Mouse (Mus musculus) hindbrain, embryonic 11.5 days (tissue): ENCODE measurements at regions not wholly inside any gene's neighbourhood (a gene's known extent, or its start where the extent isn't known, plus 50 kb on each side); places are given as distances from the start of the nearest gene placed in this dataset.

ENCODE experiments used
- ATAC-seq: fragments of 200-750 bp; cut with Nextera tagmentation; 2 replicates; pipeline ENCODE4 v1.8.0; 2017; ENCODE audit warnings: mild to moderate bottlenecking, moderate TSS enrichment, moderate library complexity; ENCODE audit not compliant: low FRiP score
- DNase-seq: peaks from one replicate; pipeline ENCODE4 v3.0.0-alpha.2; 2015; ENCODE audit warnings: low spot score
- H3K27ac ChIP-seq: fragments of 300-500 bp; sonication (generic); 2 replicates; pipeline ENCODE4 v1.5.1; 2014; ENCODE audit warnings: mild to moderate bottlenecking, low read depth, low read length
- H3K27me3 ChIP-seq: fragments of 300-500 bp; sonication (generic); 2 replicates; pipeline ENCODE4 v1.6.1; 2014; ENCODE audit warnings: mild to moderate bottlenecking, low read length, moderate library complexity, mixed read lengths; ENCODE audit not compliant: control insufficient read depth, insufficient read depth
- H3K36me3 ChIP-seq: fragments of 300-500 bp; sonication (generic); 2 replicates; pipeline ENCODE4 v1.6.1; 2014; ENCODE audit warnings: mild to moderate bottlenecking, low read length, moderate library complexity, mixed read lengths; ENCODE audit not compliant: control insufficient read depth, insufficient read depth
- H3K4me1 ChIP-seq: fragments of 300-500 bp; sonication (generic); replicated peaks from 2 replicates; pipeline ENCODE4 v1.6.1; 2014; ENCODE audit warnings: low read length, mixed read lengths; ENCODE audit not compliant: control insufficient read depth, insufficient read depth
- H3K4me2 ChIP-seq: fragments of 300-500 bp; sonication (generic); replicated peaks from 2 replicates; pipeline ENCODE4 v1.6.1; 2014; ENCODE audit warnings: mild to moderate bottlenecking, low read depth, low read length
- H3K4me3 ChIP-seq: fragments of 300-500 bp; sonication (generic); 2 replicates; pipeline ENCODE4 v1.5.1; 2014; ENCODE audit warnings: low read depth, low read length
- H3K9ac ChIP-seq: fragments of 300-500 bp; sonication (generic); 2 replicates; pipeline ENCODE4 v1.6.1; 2014; ENCODE audit warnings: low read depth, low read length
- H3K9me3 ChIP-seq: fragments of 300-500 bp; sonication (generic); 2 replicates; pipeline ENCODE4 v1.6.1; 2016; ENCODE audit warnings: low read length; ENCODE audit not compliant: control insufficient read depth
- WGBS: fragments of 180-500 bp; shearing (Covaris S2); extraction: QIAGEN DNeasy Blood & Tissue Kit; methylation state at CpG from one replicate; pipeline ENCODE4 v1.1.7; 2014; 5-methylcytosine and 5-hydroxymethylcytosine counted together

DNA sequence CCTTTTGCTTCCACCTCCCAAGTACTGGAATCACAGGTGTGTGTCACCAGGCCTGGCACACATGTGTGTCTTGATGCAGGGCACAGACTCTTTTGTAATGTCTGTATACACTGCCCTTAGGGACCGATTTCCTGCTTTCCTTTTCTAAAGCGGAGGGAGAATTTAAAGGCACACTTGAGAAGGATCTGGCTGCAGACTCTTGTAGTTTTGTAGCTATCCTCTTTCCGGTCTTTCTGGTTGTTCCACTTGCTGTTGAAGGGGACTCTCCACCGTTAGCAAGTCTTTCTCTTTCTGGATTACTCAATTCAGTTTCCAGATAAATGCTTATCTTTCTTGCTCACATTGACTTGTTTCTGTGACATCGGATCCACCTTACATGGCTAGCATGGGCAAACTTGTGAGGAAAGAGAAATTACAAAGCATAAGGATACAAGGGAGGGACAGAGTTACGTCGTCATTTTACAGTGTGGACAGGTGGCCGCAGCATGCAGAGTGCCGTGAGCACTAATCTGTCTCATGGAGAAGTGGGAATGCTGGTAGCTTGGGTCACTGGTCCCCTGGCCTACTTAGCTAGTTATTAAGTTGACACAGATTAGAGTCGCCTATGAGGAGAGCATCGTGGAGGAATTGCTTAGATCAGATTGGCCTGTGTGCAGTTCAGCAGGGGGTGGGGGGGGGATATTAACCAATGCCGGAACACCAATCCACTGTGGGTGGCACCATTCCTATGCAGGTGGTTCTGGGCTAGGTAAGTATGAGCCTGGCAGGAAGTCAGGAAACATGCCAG, 54.4 kb upstream of the Parp11 start:
- no peaks in the 10 kb centered on the region for H3K36me3 ChIP-seq
- H3K9me3 ChIP-seq = no peaks in the 10 kb centered on the region
- no peak overlapping the region for H3K9ac ChIP-seq
- 90% methylated on average over 12 of the region's 12 CpGs for WGBS
- no peak overlapping the region for H3K4me3 ChIP-seq
- peaks cover 10% of the 10 kb centered on the region for H3K4me1 ChIP-seq
- DNase-seq (no peak), ATAC-seq (no peak)
- H3K27me3 ChIP-seq = no peaks in the 10 kb centered on the region
- no peak overlapping the region for H3K27ac ChIP-seq
- no peak overlapping the region for H3K4me2 ChIP-seq

DNA sequence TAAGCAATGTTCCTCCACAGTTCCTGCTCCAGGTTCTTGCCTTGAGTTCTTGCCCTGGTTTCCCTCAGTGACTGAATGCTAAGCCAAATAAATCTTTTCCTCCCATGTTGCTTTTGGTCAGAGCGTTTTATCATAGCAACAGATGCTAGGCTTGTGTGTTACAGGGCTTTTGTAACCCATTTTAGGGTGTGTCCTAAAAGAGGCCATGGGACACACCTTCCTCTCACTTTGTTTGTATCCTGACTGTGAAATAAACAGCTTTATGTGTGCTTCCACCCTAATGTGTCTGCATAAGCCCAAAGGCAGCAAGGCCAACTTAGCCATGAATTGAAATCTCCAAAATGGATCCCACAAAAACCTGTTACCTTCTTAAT, 53.9 kb upstream of the Parp11 start:
- 93% methylated on average over 1 of the region's 1 CpGs for WGBS
- H3K27me3 ChIP-seq = no peaks in the 10 kb centered on the region
- ATAC-seq (no peak), DNase-seq (no peak)
- no peak overlapping the region for H3K9ac ChIP-seq
- H3K4me1 ChIP-seq = peaks cover 10% of the 10 kb centered on the region
- H3K9me3 ChIP-seq = no peaks in the 10 kb centered on the region
- no peak overlapping the region for H3K27ac ChIP-seq
- H3K4me2 ChIP-seq = no peak overlapping the region
- no peaks in the 10 kb centered on the region for H3K36me3 ChIP-seq
- no peak overlapping the region for H3K4me3 ChIP-seq

DNA sequence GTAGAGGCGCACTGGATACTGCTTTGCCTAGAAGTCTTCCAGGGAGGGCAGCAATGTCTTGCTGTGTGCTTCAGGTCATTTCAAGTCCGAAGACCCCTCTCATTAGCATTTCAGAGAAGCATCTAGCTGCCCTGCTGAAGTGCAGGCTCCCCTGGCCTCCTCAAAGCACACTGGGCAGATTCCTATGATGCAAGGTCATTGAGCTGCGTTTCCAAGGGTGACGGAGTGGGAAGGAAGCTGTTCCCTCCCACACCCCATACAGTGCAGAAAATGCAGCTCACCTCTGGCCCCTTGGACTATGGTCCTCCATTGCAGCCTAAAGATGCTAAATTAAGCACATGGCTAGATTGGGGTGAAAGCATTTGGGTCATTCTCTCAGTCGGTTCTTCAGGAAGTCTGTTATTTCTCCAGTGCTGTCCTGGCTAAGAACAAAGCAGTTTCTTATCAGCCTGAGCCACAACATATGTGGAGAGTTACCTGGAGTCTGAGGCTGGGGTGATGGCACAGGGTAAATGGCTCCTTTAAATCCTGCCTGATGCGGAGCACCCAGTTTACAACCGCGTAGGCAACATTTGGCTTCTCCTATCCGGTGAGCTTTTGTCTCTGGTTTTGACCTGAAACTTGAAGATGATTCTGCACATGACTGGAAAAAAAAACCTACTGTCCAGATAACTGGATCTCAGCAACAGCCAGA, 52.6 kb upstream of the Parp11 start:
- Histone ChIP-seq H3K27me3 (no peaks in the 10 kb centered on the region), H3K4me3 (no peak overlapping the region), H3K9ac (0 out of 2 replicates have a peak overlapping the region, but pooled peaks have one; percentile 7), H3K4me1 (peaks cover 10% of the 10 kb centered on the region), H3K36me3 (no peaks in the 10 kb centered on the region), H3K27ac (peak overlapping the region; percentile 30; the same call in 1 of the 2 replicates), H3K4me2 (no peak overlapping the region), H3K9me3 (no peaks in the 10 kb centered on the region)
- ATAC-seq = peak; percentile 81
- 27% methylated on average over 9 of the region's 9 CpGs for WGBS
- peak; percentile 55 for DNase-seq
